Mouse (Mus musculus) liver, embryonic 18 days (tissue): ENCODE data around the gene Aurkb. TPM values are rescaled to one million over a fixed set of nuclear protein-coding genes. Genes with fewer than 3 reads are reported as not detected.

Source experiments
- polyA plus RNA-seq: library from polyadenylated mRNA; depleted of rRNA; stranded (reverse); fragments of >200 nt; gene quantifications from 2 replicates; pipeline ENCODE4 v1.2.3, GENCODE M21; 2012; rRNA removed

Gene Aurkb
- polyA plus RNA-seq, result 37.0 and 39.6 TPM in 2 replicates

DNA sequence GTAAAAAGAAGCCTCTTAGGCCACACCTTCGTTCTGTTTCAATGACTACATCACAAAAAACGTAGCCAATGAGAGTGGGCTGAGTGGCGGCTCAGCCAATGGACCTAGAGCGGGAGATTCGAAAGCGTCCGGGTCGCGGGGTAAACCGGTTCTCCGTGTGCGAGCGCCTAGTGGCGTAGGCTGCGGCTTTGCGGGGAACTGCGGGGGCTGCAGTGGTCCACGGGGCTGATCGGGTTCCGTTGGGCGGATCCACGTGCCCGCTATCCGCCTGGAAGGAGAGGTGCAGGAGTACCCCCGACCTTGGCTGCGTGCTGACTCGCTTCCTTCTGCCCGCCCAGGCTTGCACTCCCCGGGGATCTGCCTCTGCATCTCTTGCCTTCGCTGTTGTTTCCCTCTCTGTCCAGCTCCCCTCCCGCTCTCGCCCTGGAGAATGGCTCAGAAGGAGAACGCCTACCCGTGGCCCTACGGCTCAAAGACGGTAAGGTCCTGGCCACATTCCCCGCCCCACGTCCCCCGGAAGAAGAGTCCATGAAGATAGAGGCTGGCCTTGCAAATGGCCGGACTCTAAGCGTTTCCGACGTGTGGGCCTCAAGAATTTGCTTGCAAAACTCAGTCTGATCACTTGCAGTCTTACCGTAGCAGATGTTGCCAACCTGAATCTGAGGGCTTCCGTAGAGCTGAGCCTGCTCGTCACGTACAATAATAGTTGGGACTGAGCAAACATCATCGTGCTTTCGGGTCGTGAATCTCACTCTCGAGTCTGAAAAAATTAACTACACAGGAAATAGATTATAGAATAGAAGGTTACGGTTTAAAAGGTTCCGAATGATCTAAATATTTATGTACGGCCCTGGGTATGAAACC is at the start of gene Aurkb:
Gene Aurkb (plus strand): TSS at position 117 of the 864 bp plus-strand sequence.

DNA sequence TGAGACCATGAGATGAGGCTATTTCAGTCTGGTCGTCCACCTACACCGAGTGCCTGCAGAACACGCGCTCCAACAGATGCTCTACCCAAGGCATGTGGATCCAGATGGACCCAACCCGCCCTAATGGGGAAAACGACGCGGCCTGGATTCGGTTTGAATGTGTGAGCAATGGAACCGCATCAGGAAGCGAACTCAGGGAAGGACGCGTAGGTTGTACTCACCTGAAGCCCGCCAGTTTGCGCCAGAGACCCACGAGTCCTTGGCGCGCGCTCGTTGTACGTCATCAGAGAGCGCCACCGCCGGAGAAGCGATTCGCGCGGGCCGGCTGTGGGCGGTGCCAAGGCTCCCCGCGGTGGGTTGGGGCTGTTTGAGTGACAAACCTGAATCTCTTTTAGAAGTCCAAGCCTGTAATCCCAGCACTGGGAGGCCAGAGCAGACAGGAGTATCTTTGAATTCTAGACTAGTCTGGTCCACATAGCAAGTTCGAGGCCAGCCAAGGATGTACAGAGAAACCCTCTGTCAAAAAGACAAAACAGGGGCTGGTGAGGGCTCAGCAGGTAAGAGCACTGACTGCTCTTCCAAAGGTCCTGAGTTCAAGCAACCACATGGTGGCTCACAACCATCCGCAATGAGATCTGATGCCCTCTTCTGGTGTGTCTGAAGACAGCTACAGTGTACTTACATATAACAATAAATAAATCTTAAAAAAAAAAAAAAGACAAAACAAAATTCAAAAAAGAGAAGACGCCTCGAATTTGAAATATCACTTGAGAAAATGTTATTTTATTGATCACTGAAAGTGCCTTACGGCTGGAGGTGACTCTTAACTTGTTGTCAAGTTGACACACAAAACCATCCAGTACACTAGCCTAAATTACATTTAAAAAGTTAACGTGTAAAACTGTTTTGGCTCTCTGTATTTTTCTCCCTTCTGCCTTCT is 37.0 kb upstream of the Aurkb start, which contains the start of gene Pfas:
Gene Pfas (minus strand): TSS at position 279 of the 940 bp plus-strand sequence.

DNA sequence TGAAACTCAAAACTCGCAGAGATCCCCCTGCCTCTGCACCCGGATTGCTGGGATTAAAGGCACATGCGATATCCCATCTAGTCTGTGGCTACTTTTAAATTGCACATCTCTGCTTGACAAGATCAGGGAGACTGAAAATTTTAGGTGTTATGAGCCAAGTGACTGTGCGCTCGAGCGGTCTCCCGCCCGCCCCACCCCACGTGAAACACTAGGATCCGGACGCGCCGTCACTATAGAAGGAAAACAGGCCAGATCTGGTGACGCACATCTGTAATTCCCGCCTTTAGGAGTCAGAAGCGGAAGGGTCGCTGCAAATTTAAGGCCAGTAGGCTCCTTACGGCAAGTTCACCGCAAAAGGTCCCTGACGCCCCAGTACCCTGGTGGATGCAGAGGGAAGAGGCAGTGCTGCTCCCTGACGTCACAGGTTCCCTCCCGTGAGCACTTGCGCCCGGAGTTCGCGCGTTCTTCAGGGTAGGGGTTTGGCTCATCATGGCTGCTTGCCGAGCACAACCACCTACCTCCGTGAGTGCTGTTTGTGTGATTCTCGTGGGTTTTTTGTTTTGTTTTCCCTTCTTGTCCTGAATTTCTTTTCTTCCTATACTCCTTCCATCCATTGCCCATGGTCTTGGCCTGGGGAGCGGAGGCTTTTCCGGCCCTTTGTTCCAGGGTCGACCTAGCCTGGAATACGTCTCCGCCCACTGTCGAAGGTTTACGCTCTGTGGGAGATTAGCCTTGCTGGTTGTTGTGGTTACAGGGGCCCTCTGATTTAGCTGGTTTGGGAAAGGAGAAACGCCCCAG is 29.6 kb upstream of the Aurkb start, which contains the start of gene Ctc1:
Gene Ctc1 (plus strand): TSS at position 268 of the 798 bp plus-strand sequence.

GRCm38 (mm10) chr11:69059357-69059974 is 14.0 kb downstream of the Aurkb start, which contains the start of gene Borcs6:
Gene Borcs6, plus strand, starts transcription at chr11:69059717.

DNA sequence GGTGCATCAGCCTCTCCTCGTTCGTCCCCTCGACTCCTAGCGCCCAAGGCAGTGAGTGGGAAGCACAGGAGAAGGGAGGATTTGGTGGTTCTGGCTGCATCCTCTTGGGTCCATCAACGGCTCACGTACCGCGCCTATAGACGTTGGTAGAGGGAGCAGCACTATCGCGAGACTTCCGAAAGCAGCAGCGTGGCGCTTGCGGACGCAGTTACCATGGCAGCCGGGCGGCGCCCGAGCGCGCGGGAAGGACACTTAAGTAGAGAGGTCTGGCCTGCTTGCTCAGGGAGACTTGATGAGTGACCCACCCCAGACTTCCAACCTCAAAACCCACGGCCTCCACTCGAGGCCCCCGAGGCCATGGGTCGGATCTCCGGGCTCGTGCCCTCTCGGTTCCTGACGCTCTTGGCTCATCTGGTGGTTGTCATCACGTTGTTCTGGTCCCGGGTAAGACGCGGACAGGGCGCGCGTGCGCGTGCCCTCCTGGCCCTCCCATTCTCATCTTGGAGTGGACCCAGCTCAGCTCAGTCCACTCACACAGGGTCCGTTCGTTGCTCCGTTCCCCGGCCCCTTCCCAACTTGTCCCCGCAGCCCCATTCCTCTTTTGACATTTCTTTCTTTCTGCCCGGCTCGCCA is 25.3 kb downstream of the Aurkb start, which contains the start of gene Tmem107:
Gene Tmem107 (plus strand): TSS at position 217 of the 633 bp plus-strand sequence.

GRCm38 (mm10) chr11:69088103-69088855 is 42.8 kb downstream of the Aurkb start, which contains the start of gene Vamp2:
Gene Vamp2, plus strand, starts transcription at chr11:69088490.

GRCm38 (mm10) chr11:69094697-69095429 is 49.4 kb downstream of the Aurkb start, which contains the start of gene Per1:
Gene Per1, plus strand, starts transcription at chr11:69095217.

Other genes starting within 250 kb of the Aurkb start
- 26.5 and 28.7 TPM in 2 replicates for gene Ndel1, start 173.8 kb upstream of the Aurkb start, polyA plus RNA-seq
- gene Rnf222, start 157.1 kb upstream of the Aurkb start, polyA plus RNA-seq, result 0.06 TPM in 2 replicates
- 1,723 and 1,900 TPM in 2 replicates for gene Rpl26, start 144.1 kb upstream of the Aurkb start, polyA plus RNA-seq
- gene Odf4, start 118.6 kb upstream of the Aurkb start, polyA plus RNA-seq, result not detected in 2 replicates
- 2.4 and 3.3 TPM in 2 replicates for gene Arhgef15, start 88.2 kb upstream of the Aurkb start, polyA plus RNA-seq
- 0.50 and 0.72 TPM in 2 replicates for gene Slc25a35, start 77.5 kb upstream of the Aurkb start, polyA plus RNA-seq
- 9.2 and 10.1 TPM in 2 replicates for gene Rangrf, start 70.5 kb upstream of the Aurkb start, polyA plus RNA-seq
- 5.6 and 6.6 TPM in 2 replicates for gene Pfas, start 37.2 kb upstream of the Aurkb start, polyA plus RNA-seq
- gene Ctc1, start 29.7 kb upstream of the Aurkb start, polyA plus RNA-seq, result 13.8 and 16.8 TPM in 2 replicates
- 6.1 and 6.7 TPM in 2 replicates for gene Borcs6, start 14.1 kb downstream of the Aurkb start, polyA plus RNA-seq
- 9.0 and 9.5 TPM in 2 replicates for gene Tmem107, start 25.2 kb downstream of the Aurkb start, polyA plus RNA-seq
- gene Vamp2, start 42.8 kb downstream of the Aurkb start, polyA plus RNA-seq, result 28.3 and 32.3 TPM in 2 replicates
- 6.8 and 9.4 TPM in 2 replicates for gene Per1, start 49.6 kb downstream of the Aurkb start, polyA plus RNA-seq
- gene Hes7, start 74.8 kb downstream of the Aurkb start, polyA plus RNA-seq, result 0.15 and 0.19 TPM in 2 replicates
- gene 9130213A22Rik, start 76.9 kb downstream of the Aurkb start, polyA plus RNA-seq, result 0.11 and 0.12 TPM in 2 replicates
- gene Aloxe3, start 80.2 kb downstream of the Aurkb start, polyA plus RNA-seq, result 0.10 and 0.26 TPM in 2 replicates
- not detected in 2 replicates for gene Alox12b, start 111.3 kb downstream of the Aurkb start, polyA plus RNA-seq
- gene Alox8, start 152.2 kb downstream of the Aurkb start, polyA plus RNA-seq, result 0.01 TPM in 1 of 2 replicates, not detected in the other
- under 0.01 TPM in 1 of 2 replicates, not detected in the other for gene Gucy2e, start 191.4 kb downstream of the Aurkb start, polyA plus RNA-seq